8 mouse cellular contexts compared by ENCODE assay signal in the genomic region with DNA sequence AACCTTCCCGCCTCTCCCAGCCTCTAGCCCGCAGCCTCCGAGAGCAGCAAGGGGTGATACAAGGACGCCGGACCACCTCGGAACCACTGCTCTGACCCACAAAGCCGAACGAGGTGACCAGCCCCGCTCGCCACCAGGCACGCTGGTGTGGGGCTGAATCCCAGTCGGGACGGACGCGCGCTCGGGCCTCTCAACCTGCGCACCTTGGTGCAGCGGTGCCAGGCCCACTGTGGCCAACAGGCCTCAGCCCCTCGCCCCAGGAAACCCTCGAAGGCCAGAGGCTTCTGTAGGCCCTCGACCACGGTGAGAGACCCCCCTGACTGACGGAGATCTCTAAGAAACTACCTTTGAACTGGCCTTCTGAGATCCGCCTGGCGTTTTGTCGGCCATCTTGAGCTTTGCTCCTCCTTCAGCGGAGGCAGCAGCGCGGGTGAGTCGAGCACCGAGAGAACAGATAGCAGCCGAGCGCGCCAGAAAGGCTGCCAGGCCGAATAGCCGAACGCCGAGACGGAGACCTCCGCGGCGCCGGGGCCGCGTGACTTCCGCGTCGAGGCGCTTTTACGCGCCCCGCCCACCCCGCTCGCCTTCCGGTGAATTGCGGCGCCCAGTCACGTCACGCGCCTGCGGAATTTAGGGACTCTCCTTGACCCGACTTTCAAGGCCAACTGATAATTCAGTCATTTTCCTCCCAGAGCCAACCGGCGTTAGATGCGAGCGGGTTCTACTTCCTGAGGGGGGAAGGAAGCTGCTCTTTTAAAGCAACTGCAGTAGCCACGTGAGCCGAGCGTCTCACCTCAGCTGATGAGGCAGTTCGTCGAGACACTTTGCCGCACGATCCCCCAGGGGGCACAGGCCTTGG. TPM values are rescaled to one million over a fixed set of nuclear protein-coding genes. Genes with fewer than 3 reads are reported as not detected.
A peak's percentile ranks its signal among the peaks of the same experiment; 100 is the strongest.
DNase-seq lines count a peak whose midpoint lies in the region; ATAC-seq lines count a peak whose summit lies in the region.

A gene (minus strand): TSS at position 525 of the 859 bp plus-strand sequence.

- DNase-seq in adrenal gland, adult (ENCODE audit: inconsistent age in 2 of 2, low spot score in 1 of 2): peak; percentile 98 to 99
- DNase-seq in embryo, embryonic 10.5 days (ENCODE audit: low spot score): peak; percentile 97
- DNase-seq in gastrocnemius, postnatal 14 days: peak; percentile 96
- DNase-seq in left cerebral cortex, postnatal 10 days (ENCODE audit: extremely low spot score in 1 of 2, low spot score in 2 of 2): peak; percentile 96 to 98
- DNase-seq in right cerebral cortex, postnatal 25 days: peak; percentile 97
- peak; percentile 94 for DNase-seq in urinary bladder, postnatal 4 days (ENCODE audit: low spot score in 2 of 2)

- intact Hi-C loops in gastrocnemius, postnatal 14 days (cut with DNase I; ENCODE audit: low total_unique reads): no loop called here
- intact Hi-C loops in left cerebral cortex, postnatal 10 days (cut with DNase I): no loop called here

- peak; percentile 88 for ATAC-seq in inflammation-experienced regulatory T-cells, adult 6 months
- peak; percentile 94 for ATAC-seq in megakaryocyte-erythroid progenitor cell, adult 5-6 weeks (replicated peaks; ENCODE audit: low FRiP score, low TSS enrichment, poor library complexity, severe bottlenecking)

RNA-seq across cellular contexts. Expression of the gene that starts here (rescaled TPM):
- total RNA-seq in gastrocnemius, postnatal 14 days (2021): 10 to 100 TPM; 24.6 to 25.2 TPM
- 100 to 1,000 TPM; 196 to 252 (median 205) TPM for polyA plus RNA-seq in inflammation-experienced regulatory T-cells, adult 6 months (2017; shearing (Covaris generic))
- total RNA-seq in left cerebral cortex, postnatal 10 days (2021): 10 to 100 TPM; 66.3 to 67.9 TPM
- 96.6 and 116 TPM in 2 replicates for total RNA-seq in megakaryocyte-erythroid progenitor cell, adult 5-6 weeks (2014; fragmentation: Nextera tagmentation)
- total RNA-seq in megakaryocyte-erythroid progenitor cell, adult 5-6 weeks (2017): 251 and 271 TPM in 2 replicates

Comparison
In these comparisons a context has a peak if more than half of its experiments do, and no peak if none do; other contexts are left out.
1. Peak in every context shown above with its lines: DNase-seq and ATAC-seq.